Mouse (Mus musculus) ES-E14 (cell line): ENCODE results near the gene Rcbtb1. TPM values are rescaled to one million over a fixed set of nuclear protein-coding genes. Genes with fewer than 3 reads are reported as not detected.

Experiments
- DNase-seq: peaks from one replicate; pipeline ENCODE4 v3.0.0-alpha.2; 2013; ENCODE audit warnings: low read depth, low spot score
- H3K27ac ChIP-seq: 2 replicates; pipeline ENCODE4 v1.5.1; 2012; ENCODE audit warnings: low read depth, mild to moderate bottlenecking, low read length, moderate library complexity, mixed read lengths; ENCODE audit not compliant: poor library complexity, insufficient read depth, severe bottlenecking
- H3K36me3 ChIP-seq: 2 replicates; pipeline ENCODE4 v1.6.1; 2012; ENCODE audit warnings: mild to moderate bottlenecking, low read length, moderate library complexity, mixed read lengths; ENCODE audit not compliant: control insufficient read depth, poor library complexity, insufficient read depth, severe bottlenecking
- H3K4me1 ChIP-seq, 2 experiments: fragments of 150-350 bp in 1 of 2; sonication (generic) in 1 of 2; 2 replicates each; pipeline ENCODE4 v1.6.1; 2012; ENCODE audit warnings: low read length in 2 of 2, mild to moderate bottlenecking in 1 of 2, mixed read lengths in 1 of 2; ENCODE audit not compliant: control insufficient read depth in 2 of 2, insufficient read depth in 2 of 2, poor library complexity in 1 of 2
- H3K4me3 ChIP-seq, 2 experiments: fragments of 150-350 bp in 1 of 2; sonication (generic) in 1 of 2; 2 replicates each; pipeline ENCODE4 v1.5.1; 2012; ENCODE audit warnings: low read length in 2 of 2, low read depth in 1 of 2, mild to moderate bottlenecking in 1 of 2, mixed read lengths in 1 of 2; ENCODE audit not compliant: insufficient read depth in 1 of 2, poor library complexity in 1 of 2, severe bottlenecking in 1 of 2
- H3K9ac ChIP-seq: 2 replicates; pipeline ENCODE4 v1.6.1; 2012; ENCODE audit warnings: low read depth, mild to moderate bottlenecking, low read length, mixed read lengths; ENCODE audit not compliant: poor library complexity, insufficient read depth, severe bottlenecking
- H3K9me3 ChIP-seq: fragments of 150-350 bp; sonication (generic); 2 replicates; pipeline ENCODE4 v1.6.1; 2012; ENCODE audit warnings: low read depth, mild to moderate bottlenecking, low read length; ENCODE audit not compliant: control insufficient read depth, insufficient read depth
- CHD2 ChIP-seq: IDR thresholded peaks from 2 replicates; pipeline ENCODE4 v1.6.1; 2014; ENCODE audit warnings: mild to moderate bottlenecking, low read depth, low read length, inconsistent platforms
- HCFC1 ChIP-seq: IDR thresholded peaks from 2 replicates; pipeline ENCODE4 v1.6.1; 2012; ENCODE audit warnings: low read length, inconsistent platforms, borderline replicate concordance; ENCODE audit not compliant: insufficient read depth
- MAFK ChIP-seq: IDR thresholded peaks from 2 replicates; pipeline ENCODE4 v1.6.1; 2014; ENCODE audit warnings: mild to moderate bottlenecking, low read depth, low read length, inconsistent platforms; ENCODE audit not compliant: insufficient read depth
- ZC3H11A ChIP-seq: IDR thresholded peaks from 2 replicates; pipeline ENCODE4 v1.6.1; 2012; ENCODE audit warnings: low read depth, mild to moderate bottlenecking, inconsistent platforms, low read length, borderline replicate concordance
- ZNF384 ChIP-seq: IDR thresholded peaks from 2 replicates; pipeline ENCODE4 v1.6.1; 2012; ENCODE audit warnings: low read depth, low read length, inconsistent platforms
- in situ Hi-C, 2 experiments: fragments of 600-800 bp; cut with MboI; formaldehyde crosslinking; loops; one replicate each; pipeline ENCODE4 v1.15.1; 2025; ENCODE audit warnings: low sequenced_read_pairs in 2 of 2, inconsistent platforms in 1 of 2; ENCODE audit not compliant: unreplicated experiment in 2 of 2
- total RNA-seq: library from RNA; depleted of rRNA; stranded (reverse); fragments of 300-350 nt; gene quantifications from 2 replicates; pipeline ENCODE4 v1.2.3, GENCODE M21; 2012

Rcbtb1 gene
- total RNA-seq, 1 experiment: 18.5 TPM

DNA sequence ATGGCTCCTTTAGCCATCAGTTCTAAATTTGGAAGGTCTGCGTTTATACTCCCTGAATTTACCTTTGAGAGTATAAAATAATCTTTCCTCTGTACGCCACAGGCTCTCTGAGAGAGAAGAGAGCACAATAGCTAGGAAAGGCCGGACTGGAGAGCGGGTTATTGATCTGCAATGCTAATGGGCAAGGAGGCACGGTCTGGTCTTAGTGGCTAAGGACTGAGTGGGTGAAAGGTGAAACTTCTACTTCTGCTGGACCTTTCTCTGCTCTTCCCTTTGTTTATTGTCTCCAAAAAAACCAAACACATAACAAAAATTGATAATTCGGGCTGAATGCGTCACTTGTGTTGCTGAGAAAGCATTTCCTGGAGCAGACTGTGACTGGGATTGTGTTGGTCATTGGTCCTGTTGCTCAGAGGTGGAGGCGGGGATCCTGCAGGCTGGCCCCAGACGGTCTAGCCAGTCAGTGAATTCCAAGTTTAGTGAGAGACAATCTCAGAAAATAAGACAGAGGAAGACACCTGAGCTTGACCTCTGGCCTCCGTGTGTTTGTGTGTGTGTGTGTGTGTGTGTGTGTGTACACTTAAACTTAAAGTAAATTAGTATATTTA is 5.1 kb downstream of the Rcbtb1 start:
- Histone ChIP-seq H3K4me1 (peaks cover 8 to 15% of the 10 kb centered on the region in 2 experiments), H3K27ac (no peak overlapping the region), H3K9ac (no peak overlapping the region; the same call in 1 of the 2 replicates), H3K4me3 (peak overlapping the region in 1 of 2 experiments; percentile 35; a peak in 1 of 4 replicates), H3K9me3 (no peaks in the 10 kb centered on the region), H3K36me3 (no peaks in the 10 kb centered on the region; the same call in 1 of the 2 replicates)
- DNase-seq: no peak
- in situ Hi-C loops: no loop called here
- TF ChIP-seq MAFK (0 out of 2 replicates have a peak, but pooled peaks have one; percentile 2), CHD2 (no peak)

DNA sequence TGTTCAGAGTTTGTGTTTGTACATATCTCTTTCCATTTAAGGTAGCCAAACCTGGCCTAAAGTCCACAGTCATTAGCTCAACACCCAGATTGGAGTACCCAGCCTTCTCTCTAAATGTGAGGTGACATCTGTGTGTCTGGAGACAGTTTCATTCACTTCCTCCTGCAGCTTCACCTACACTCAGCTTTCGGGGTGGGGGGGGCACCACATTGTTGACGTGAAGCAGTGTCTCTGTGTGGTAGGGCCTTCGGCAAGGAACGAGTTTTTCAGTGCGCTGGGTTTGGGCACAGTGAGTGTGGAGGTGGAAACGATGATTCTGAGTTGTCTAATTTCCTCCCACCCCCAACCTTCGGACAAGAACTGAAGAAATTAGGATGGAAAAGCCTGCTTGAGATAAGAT is 8.0 kb downstream of the Rcbtb1 start:
- Histone ChIP-seq H3K36me3 (peaks cover 2% of the 10 kb centered on the region), H3K4me3 (no peak overlapping the region), H3K27ac (no peak overlapping the region), H3K4me1 (peaks cover 6 to 10% of the 10 kb centered on the region in 2 experiments), H3K9ac (no peak overlapping the region), H3K9me3 (no peaks in the 10 kb centered on the region)
- no peak for DNase-seq
- in situ Hi-C loops: no loop called here
- TF ChIP-seq ZNF384 (no peak), CHD2 (no peak), MAFK (no peak), HCFC1 (no peak), ZC3H11A (no peak)

DNA sequence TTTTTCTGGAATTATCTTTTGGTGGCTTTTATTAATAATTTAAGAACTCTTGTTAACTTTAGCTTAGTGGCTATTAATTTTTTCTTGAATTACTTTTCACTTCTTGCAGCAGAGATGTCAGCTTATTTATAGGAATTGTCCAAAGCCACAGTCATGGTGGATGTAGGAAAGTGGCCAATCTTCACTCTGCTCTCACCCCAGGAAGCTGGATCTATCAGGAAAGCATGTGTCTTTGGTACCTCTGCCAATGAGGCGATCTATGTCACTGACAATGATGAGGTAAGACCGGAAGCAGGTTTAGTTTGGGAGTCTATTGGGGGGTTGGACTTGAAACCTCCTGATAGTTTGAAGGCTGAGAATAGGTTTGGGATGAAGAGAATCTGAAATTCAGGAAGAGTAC is 8.8 kb downstream of the Rcbtb1 start:
- Histone ChIP-seq H3K4me1 (peaks cover 6 to 10% of the 10 kb centered on the region in 2 experiments), H3K9me3 (no peaks in the 10 kb centered on the region), H3K9ac (no peak overlapping the region), H3K27ac (no peak overlapping the region), H3K4me3 (no peak overlapping the region), H3K36me3 (peaks cover 2% of the 10 kb centered on the region)
- no peak for TF ChIP-seq ZNF384
- TF ChIP-seq ZC3H11A: no peak
- no peak for TF ChIP-seq CHD2
- TF ChIP-seq HCFC1: no peak
- TF ChIP-seq MAFK: no peak
- in situ Hi-C loops: no loop called here
- no peak for DNase-seq

DNA sequence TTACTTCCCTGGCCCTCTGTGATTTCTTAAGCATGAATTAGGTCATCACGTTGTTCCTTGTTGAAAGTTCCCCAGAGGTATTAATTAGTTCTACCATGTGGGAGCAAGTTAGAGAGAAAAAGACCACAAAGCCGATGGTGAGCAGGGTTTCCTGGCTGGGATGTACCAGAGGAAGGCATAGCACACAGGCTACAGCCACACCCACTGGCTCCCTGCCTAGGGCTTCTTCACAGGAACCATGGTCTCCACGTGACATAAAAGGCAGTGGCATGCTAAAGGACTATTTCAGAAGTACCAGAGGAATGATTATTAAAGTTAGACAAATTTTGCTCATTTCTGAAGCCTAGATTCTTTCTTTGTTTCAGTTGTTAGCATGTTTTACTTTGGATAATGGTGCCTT is 18.2 kb downstream of the Rcbtb1 start:
- H3K4me1 ChIP-seq: no peaks in the 10 kb centered on the region
- no peak overlapping the region for H3K27ac ChIP-seq
- H3K4me3 ChIP-seq: no peak overlapping the region
- no peak for TF ChIP-seq CHD2
- no peak for TF ChIP-seq HCFC1
- no peak for TF ChIP-seq ZC3H11A
- TF ChIP-seq MAFK: no peak
- no peak for TF ChIP-seq ZNF384
- no peaks in the 10 kb centered on the region for H3K9me3 ChIP-seq
- peaks cover 12% of the 10 kb centered on the region for H3K36me3 ChIP-seq
- no peak overlapping the region for H3K9ac ChIP-seq
- in situ Hi-C loops: no loop called here
- DNase-seq: no peak

DNA sequence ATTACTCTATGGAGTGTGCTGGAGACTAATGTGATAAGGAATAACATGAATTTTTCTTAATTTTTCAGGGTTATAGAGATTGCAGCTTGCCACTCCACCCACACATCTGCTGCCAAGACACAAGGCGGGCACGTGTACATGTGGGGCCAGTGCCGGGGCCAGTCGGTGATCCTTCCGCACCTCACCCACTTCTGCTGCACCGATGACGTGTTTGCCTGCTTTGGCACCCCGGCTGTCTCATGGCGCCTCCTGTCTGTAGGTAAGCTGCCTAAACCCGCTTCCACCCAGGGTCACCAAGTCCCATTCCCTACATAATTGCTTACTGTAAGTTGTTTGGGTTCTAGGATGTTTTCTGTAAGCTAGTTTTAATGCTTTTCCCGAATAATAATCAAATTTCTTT is 25.2 kb downstream of the Rcbtb1 start:
- Histone ChIP-seq H3K9me3 (no peaks in the 10 kb centered on the region), H3K27ac (no peak overlapping the region), H3K4me1 (no peaks in the 10 kb centered on the region), H3K36me3 (peaks cover 29% of the 10 kb centered on the region), H3K4me3 (no peak overlapping the region), H3K9ac (no peak overlapping the region)
- in situ Hi-C loops: no loop called here
- no peak for TF ChIP-seq ZC3H11A
- TF ChIP-seq MAFK: no peak
- no peak for TF ChIP-seq CHD2
- TF ChIP-seq ZNF384: no peak
- no peak for TF ChIP-seq HCFC1
- DNase-seq: no peak
